Mouse (Mus musculus): Measurements from ENCODE around the gene Stoml1. TPM values are rescaled to one million over a fixed set of nuclear protein-coding genes. Genes with fewer than 3 reads are reported as not detected.

Gene Stoml1
- 10 to 100 TPM; 65.2 to 77.4 (median 75.3) TPM for total RNA-seq (2022)

GRCm38 (mm10) chr9:58253033-58253804, at the start of gene Stoml1:
Gene Stoml1, plus strand, starts transcription at chr9:58253164.
- DNase-seq (ENCODE audit: low spot score in 2 of 2): peak; percentile 90 to 91

- peak in 1 of 2 experiments; percentile 36 for DNase-seq (ENCODE audit: low spot score in 2 of 2)
Observed at GRCm38 (mm10) chr9:58203516-58204447, 49.2 kb upstream of the Stoml1 start, which contains the start of the genes Islr and Islr2. Gene Islr, minus strand, starts transcription at chr9:58204306. Gene Islr2, minus strand, starts transcription at chr9:58204319.

- peak in 1 of 2 experiments; percentile 92 for DNase-seq (ENCODE audit: low spot score in 2 of 2)
Observed at GRCm38 (mm10) chr9:58204448-58205000, 48.4 kb upstream of the Stoml1 start.

GRCm38 (mm10) chr9:58206013-58206412, 47.0 kb upstream of the Stoml1 start:
- DNase-seq (ENCODE audit: low spot score in 2 of 2): peak in 1 of 2 experiments; percentile 43

- no peak for DNase-seq (ENCODE audit: low spot score in 2 of 2)
Observed at GRCm38 (mm10) chr9:58209462-58210303, 43.3 kb upstream of the Stoml1 start.

DNA sequence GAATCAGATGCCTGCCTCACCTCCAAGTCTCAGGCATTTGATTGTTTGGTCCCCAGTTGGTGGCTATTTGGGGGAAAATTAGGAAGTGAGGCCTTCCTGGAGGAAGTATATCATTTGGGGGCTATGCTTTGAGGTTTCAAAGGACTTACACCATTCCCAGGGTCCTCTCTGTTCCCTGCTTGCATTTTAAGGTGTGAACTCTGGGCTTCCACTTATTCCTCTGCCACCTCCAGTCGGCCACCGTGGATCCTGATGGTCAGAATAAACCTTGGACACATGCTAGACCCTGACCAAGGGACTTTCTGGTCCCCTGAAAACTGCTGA, 42.7 kb upstream of the Stoml1 start:
- DNase-seq (ENCODE audit: low spot score in 2 of 2): no peak

GRCm38 (mm10) chr9:58213377-58213776, 39.6 kb upstream of the Stoml1 start:
- no peak for DNase-seq (ENCODE audit: low spot score in 2 of 2)

- DNase-seq (ENCODE audit: low spot score in 2 of 2): no peak
Observed at GRCm38 (mm10) chr9:58213865-58214264, 39.1 kb upstream of the Stoml1 start.

DNA sequence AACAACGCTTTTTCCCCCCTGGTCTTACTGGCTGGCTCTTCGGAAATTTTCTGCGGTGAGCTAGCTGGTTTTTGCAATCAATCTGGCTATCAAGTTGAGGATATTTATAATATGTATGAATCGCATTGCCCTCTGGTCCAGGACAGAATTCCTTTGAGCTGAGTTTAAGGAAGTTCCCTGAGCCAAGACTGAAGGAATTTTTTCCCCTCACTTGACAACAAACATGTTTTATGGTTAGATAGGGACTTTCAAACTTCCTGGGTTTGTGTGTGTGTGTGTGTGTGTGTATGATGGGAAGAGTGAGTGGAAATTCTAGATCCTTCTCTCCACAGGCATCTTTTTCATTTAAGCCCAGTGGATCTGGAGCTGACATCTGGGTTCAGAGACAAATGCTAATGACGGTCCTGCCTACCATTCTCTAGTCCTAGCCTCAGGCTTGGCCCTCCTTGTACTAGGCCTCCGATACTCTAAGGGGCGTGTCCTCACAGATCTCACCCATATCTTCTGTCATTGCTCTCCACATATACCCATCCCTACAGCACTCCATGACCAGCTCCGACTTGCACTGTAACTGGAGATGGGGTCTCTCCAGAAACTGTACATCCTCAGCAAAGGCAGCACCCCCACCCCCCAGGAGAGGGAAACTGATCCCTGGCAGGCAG, 38.3 kb upstream of the Stoml1 start:
- DNase-seq (ENCODE audit: low spot score in 2 of 2): no peak

GRCm38 (mm10) chr9:58216402-58216801, 36.6 kb upstream of the Stoml1 start:
- peak in 1 of 2 experiments; percentile 39 for DNase-seq (ENCODE audit: low spot score in 2 of 2)

DNA sequence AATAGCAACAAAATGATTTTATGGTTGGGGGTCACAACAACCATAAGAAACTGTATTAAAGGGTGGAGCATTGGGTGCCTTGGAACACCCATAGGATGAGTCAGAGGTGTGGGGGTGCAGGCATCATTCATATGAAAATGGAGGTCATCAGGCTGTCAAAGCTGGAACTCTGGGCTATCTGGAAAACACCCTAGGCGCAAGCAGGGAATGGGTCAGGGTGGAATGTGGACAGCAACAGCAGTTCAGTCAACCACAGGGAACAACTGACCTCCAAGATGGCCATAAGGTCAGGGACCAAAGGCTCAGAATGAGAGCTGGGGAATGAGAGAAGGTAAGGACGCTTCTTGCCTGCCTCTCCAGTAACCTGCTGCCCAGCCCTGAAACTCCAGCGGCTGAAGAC, 34.4 kb upstream of the Stoml1 start:
- DNase-seq (ENCODE audit: low spot score in 2 of 2): no peak

- no peak for DNase-seq (ENCODE audit: low spot score in 2 of 2)
Observed at GRCm38 (mm10) chr9:58220218-58220903, 32.6 kb upstream of the Stoml1 start.

- DNase-seq (ENCODE audit: low spot score in 2 of 2): no peak
Observed at GRCm38 (mm10) chr9:58224356-58224755, 28.6 kb upstream of the Stoml1 start.

DNA sequence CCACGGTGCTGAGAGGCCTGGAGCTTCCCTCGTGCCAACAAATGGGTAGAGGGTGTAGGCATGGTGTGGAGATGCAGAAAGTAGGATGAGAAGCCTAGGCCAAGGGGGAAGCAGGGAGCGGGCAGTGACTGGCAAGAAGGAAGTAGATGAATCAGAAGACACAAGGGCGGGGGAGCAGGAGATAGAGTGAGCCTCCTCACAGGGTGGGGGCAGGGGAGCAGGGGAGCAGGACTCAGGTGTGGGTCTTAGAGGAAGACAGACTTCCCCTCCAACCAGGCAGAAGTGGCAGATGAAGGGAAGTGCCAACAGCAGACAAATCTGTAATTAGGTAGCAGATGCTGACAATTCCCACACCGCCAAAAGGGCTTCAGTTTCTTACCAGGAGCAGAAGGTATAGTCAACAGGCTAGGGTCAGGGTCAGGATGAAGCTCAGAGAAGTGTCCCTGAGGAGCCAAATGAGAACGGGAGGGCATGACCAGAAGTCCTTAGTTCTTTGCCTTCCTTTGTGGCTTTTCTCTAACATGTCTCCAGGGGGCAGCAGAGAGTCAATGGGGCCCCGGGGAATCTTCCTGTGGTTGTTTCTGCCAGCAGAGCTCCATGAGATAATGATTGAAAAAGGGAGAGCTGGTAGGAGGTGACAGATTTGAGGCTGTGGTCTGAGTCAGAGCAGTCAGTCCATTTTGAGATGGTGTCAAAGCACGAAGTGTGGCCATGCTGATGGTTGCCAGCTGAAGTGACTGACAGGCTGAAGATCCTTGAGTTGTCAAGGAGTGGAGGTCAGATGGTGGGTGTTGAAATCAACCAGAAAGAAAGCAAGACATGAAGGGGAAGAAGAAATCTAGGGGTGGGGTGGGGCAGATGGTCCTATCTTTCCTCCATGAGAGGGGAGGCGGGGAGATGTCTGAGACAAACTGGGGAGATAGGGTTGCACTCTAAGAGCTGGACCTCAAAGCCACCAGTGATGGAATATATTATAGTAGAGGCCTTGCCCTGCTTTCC, 26.8 kb upstream of the Stoml1 start:
- peak in 1 of 2 experiments; percentile 46 for DNase-seq (ENCODE audit: low spot score in 2 of 2)

GRCm38 (mm10) chr9:58228777-58229466, 24.0 kb upstream of the Stoml1 start:
- no peak for DNase-seq (ENCODE audit: low spot score in 2 of 2)

DNA sequence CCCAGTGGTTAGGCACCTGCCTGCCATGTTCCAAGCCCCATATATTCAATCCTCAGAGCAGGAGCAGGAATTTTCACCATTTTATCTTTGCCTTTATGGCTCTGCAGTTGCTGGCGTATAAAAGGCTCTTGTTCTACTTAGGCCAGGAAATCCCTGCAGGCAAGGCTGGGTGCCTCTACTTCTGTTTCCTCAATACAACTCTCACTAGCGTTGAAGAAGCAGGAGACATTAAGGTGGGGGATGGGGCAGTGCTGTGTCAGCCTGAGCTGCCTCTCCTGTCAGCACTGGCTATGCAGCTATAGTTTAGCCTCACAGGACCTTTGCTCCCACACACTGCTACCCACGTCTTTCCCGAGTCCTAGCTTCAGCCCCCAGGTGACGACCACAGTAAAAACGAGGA, 21.2 kb upstream of the Stoml1 start:
- no peak for DNase-seq (ENCODE audit: low spot score in 2 of 2)

DNA sequence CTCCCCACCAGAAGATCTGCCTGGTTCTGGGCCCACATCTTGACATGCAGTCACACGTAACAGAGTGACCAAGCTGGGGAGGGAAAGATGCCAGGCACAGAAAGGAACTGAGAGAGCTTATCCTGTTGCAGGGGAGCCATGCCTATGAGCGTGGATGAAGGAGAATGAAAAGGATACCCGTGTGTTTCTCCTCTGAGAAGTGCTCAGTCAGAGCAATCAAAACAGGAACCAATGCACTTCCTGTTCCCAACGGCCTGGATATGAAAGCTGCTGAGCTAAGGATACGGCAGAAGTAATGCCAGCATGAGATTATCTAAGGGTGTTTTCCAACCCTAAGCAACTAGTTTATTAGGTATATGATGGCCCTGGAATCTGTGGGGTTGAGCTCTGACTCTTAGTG, 20.6 kb upstream of the Stoml1 start:
- no peak for DNase-seq (ENCODE audit: low spot score in 2 of 2)

DNA sequence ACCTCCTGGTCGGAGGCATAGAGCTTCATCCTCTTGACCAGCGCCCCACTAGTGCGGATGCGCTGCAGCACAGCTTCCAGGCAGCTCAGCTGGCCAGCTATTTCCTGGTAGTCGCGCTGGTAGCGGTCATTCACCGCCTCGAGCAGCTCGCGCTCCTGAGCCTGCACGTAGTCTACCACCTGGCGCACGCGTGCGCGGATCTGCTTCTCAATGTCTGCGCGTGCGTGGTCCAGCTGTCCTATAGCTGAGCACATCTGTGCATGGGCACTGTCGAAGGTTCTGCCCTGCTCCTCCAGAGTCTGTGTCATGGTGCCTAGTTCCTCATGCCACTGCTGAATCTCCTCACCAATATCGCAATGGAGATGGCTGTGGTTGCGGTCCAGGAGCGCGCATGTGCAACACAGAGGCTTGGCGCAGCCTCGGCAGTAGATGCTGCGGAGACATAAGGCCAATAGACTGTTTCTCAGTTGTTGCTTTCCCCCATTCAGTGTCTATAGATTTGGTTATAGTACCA, 18.4 kb upstream of the Stoml1 start:
- DNase-seq (ENCODE audit: low spot score in 2 of 2): no peak

Measured in layer of hippocampus, adult 8-10 months (tissue).